Mouse (Mus musculus) C2C12 (cell line): ENCODE results near the gene Stambpl1.

ENCODE experiments used
- CEBPB ChIP-seq: IDR thresholded peaks from one replicate; pipeline ENCODE4 v1.6.1; 2011; ENCODE audit warnings: low read depth, mild to moderate bottlenecking, control low read depth, moderate library complexity
- CTCF ChIP-seq: IDR thresholded peaks from one replicate; pipeline ENCODE4 v1.5.1; 2011; ENCODE audit not compliant: control insufficient read depth, insufficient read depth, insufficient read length
- MAX ChIP-seq: IDR thresholded peaks from one replicate; pipeline ENCODE4 v1.6.1; 2011; ENCODE audit warnings: mild to moderate bottlenecking, control low read depth
- MYOD1 ChIP-seq: IDR thresholded peaks from one replicate; pipeline ENCODE4 v1.6.1; 2011; ENCODE audit warnings: low read depth; ENCODE audit not compliant: control insufficient read depth, insufficient read length
- MYOG ChIP-seq: IDR thresholded peaks from one replicate; pipeline ENCODE4 v1.6.1; 2011; ENCODE audit not compliant: control insufficient read depth, insufficient read length; ENCODE audit errors: extremely low read depth
- USF1 ChIP-seq: IDR thresholded peaks from one replicate; pipeline ENCODE4 v1.6.1; 2011; ENCODE audit warnings: low read depth, mild to moderate bottlenecking, control low read depth, moderate library complexity

DNA sequence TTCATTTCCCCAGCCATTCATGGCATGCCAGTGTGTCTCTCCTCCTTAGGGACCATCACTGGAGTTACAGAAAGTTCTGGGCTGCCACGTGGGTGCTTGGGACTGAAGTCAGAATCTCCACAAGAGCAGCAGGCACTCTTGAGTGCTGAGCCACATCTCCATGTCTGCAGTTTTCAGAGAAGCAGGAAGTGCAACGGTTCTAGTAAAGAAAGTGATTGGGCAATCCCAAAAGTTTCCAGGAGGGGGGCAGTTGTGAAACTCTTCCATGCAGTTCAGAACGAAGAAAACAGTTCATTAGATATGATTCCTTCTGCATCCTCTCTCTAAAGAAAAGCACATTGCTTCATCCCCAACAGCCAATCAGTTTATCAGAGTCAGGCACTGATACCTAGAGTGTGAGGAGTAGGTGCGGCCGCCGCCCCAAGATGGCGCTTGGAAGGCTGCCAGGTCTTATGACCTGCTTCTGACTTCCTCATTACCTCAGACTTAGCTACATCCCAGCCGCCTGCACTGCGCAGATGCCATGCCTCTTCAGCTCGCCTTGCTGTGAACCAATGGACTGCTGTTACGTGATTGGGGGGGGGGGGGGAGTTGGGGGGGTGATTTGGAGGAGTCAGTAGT is 78.2 kb downstream of the Stambpl1 start:
- TF ChIP-seq CTCF (no peak), CEBPB (peak; percentile 31), USF1 (no peak), MAX (no peak), MYOG (no peak), MYOD1 (no peak)
